ENCODE assay signal across 22 mouse cellular contexts in genomic region chr10:42578281-42578675, GRCm38 (mm10). TPM values are rescaled to one million over a fixed set of nuclear protein-coding genes. Genes with fewer than 3 reads are reported as not detected.
DNase-seq lines count a peak whose midpoint lies in the region; ATAC-seq and TF ChIP-seq lines count a peak whose summit lies in the region.
"Had no signal": no experiment of that assay in that cellular context is flagged by ENCODE, and none has a peak within 500 bp of the region (broad histone marks: within the 10 kb centered on the region; RNA-seq: fewer than 3 reads in every experiment).

No protein-coding gene starts in this region.

- peak; percentile 44 to 47 for DNase-seq in right cerebral cortex, postnatal 10 days (ENCODE audit: low spot score in 2 of 2)
- DNase-seq in right cerebral cortex, adult 18-20 months: no peak
- DNase-seq in embryonic facial prominence, embryonic 14.5 days (ENCODE audit: low spot score): peak; percentile 40
- DNase-seq in forebrain, postnatal 0 days: peak; percentile 50
- no peak for DNase-seq in midbrain, postnatal 0 days (ENCODE audit: low spot score)
- no peak for DNase-seq in cerebellum, postnatal 36 days
- DNase-seq in cerebellum, adult 9-10 months: no peak
- no peak for DNase-seq in kidney, adult 8-10 months
- DNase-seq: heart, adult 11 months; layer of hippocampus, postnatal 36 days; lung, adult 2 months; lung, postnatal 4 days; right cerebral cortex, postnatal 4 days had no signal

- WGBS in embryonic facial prominence, embryonic 14.5 days: 2% methylated on average over 15 of the region's 15 CpGs
- 5% methylated on average over 15 of the region's 15 CpGs for WGBS in forebrain, postnatal 0 days
- WGBS in midbrain, postnatal 0 days: 5% methylated on average over 15 of the region's 15 CpGs

- no peak overlapping the region for H3K27ac ChIP-seq in embryonic facial prominence, embryonic 14.5 days (replicated peaks; ENCODE audit: low read depth, low read length)
- no peak overlapping the region for H3K27ac ChIP-seq in forebrain, postnatal 0 days (ENCODE audit: low read depth, low read length)
- no peak overlapping the region for H3K27ac ChIP-seq in midbrain, postnatal 0 days (ENCODE audit: low read depth, low read length)
- H3K27ac ChIP-seq: kidney, embryonic 15.5 days; neural tube, embryonic 13.5 days had no signal

- H3K4me2 ChIP-seq in embryonic facial prominence, embryonic 14.5 days (ENCODE audit: low read depth, low read length): no peak overlapping the region
- peak overlapping the region; percentile 75 for H3K4me2 ChIP-seq in forebrain, postnatal 0 days (ENCODE audit: low read depth)
- H3K4me2 ChIP-seq in midbrain, postnatal 0 days (ENCODE audit: low read depth, low read length, poor library complexity, severe bottlenecking): 0 out of 2 replicates have a peak overlapping the region, but pooled peaks have one; percentile 2
- H3K4me2 ChIP-seq: kidney, embryonic 15.5 days; neural tube, embryonic 13.5 days had no signal

- H3K4me3 ChIP-seq in embryonic facial prominence, embryonic 14.5 days (ENCODE audit: low read depth, low read length): no peak overlapping the region; the same call in 1 of the 2 replicates
- peak overlapping the region; percentile 2; the same call in 1 of the 2 replicates for H3K4me3 ChIP-seq in forebrain, postnatal 0 days (ENCODE audit: low read depth, low read length)
- H3K4me3 ChIP-seq in midbrain, postnatal 0 days (ENCODE audit: low read depth, low read length): no peak overlapping the region
- H3K4me3 ChIP-seq: kidney, embryonic 15.5 days; neural tube, embryonic 13.5 days had no signal

- no peak for TF ChIP-seq CTCF in forebrain, postnatal 0 days (IDR thresholded peaks at IDR 0.05; ENCODE audit: low read depth)
- TF ChIP-seq CTCF in midbrain, postnatal 0 days (IDR thresholded peaks at IDR 0.05): no peak

- H3K4me1 ChIP-seq in embryonic facial prominence, embryonic 14.5 days (ENCODE audit: control insufficient read depth, insufficient read depth, low read length): 0 out of 2 replicates have a peak, but pooled peaks cover 5% of the 10 kb centered on the region
- peaks cover 10% of the 10 kb centered on the region for H3K4me1 ChIP-seq in forebrain, postnatal 0 days (ENCODE audit: insufficient read depth)
- no peaks in the 10 kb centered on the region for H3K4me1 ChIP-seq in midbrain, postnatal 0 days (ENCODE audit: insufficient read depth, low read length)

- no peak overlapping the region for H3K9ac ChIP-seq in embryonic facial prominence, embryonic 14.5 days (ENCODE audit: low read depth, low read length)
- no peak overlapping the region for H3K9ac ChIP-seq in forebrain, postnatal 0 days
- H3K9ac ChIP-seq in midbrain, postnatal 0 days (replicated peaks; ENCODE audit: low read length, poor library complexity, severe bottlenecking): no peak overlapping the region
- H3K9ac ChIP-seq: kidney, embryonic 15.5 days; neural tube, embryonic 13.5 days had no signal

- no peak for ATAC-seq in embryonic facial prominence, embryonic 14.5 days (ENCODE audit: low read depth)
- no peak for ATAC-seq in forebrain, postnatal 0 days
- ATAC-seq in midbrain, postnatal 0 days (ENCODE audit: low FRiP score): no peak

- no peaks in the 10 kb centered on the region for H3K36me3 ChIP-seq in embryonic facial prominence, embryonic 14.5 days (ENCODE audit: control insufficient read depth, insufficient read depth, low read length)
- no peaks in the 10 kb centered on the region for H3K36me3 ChIP-seq in forebrain, postnatal 0 days (ENCODE audit: insufficient read depth)
- H3K36me3 ChIP-seq in midbrain, postnatal 0 days (ENCODE audit: insufficient read depth, low read length): no peaks in the 10 kb centered on the region
- H3K36me3 ChIP-seq: kidney, embryonic 15.5 days; neural tube, embryonic 13.5 days had no signal

- peaks cover 99% of the 10 kb centered on the region for H3K27me3 ChIP-seq in embryonic facial prominence, embryonic 14.5 days (replicated peaks; ENCODE audit: control insufficient read depth, insufficient read depth, low read length)
- peaks cover 20% of the 10 kb centered on the region for H3K27me3 ChIP-seq in forebrain, postnatal 0 days (ENCODE audit: insufficient read depth, low read length)
- peaks cover 70% of the 10 kb centered on the region for H3K27me3 ChIP-seq in midbrain, postnatal 0 days (ENCODE audit: insufficient read depth, low read length)

- H3K9me3 ChIP-seq in embryonic facial prominence, embryonic 14.5 days (ENCODE audit: control insufficient read depth, low read length): no peaks in the 10 kb centered on the region
- H3K9me3 ChIP-seq in forebrain, postnatal 0 days (ENCODE audit: low read length): no peaks in the 10 kb centered on the region
- H3K9me3 ChIP-seq in midbrain, postnatal 0 days (ENCODE audit: low read length): no peaks in the 10 kb centered on the region
- H3K9me3 ChIP-seq: kidney, embryonic 15.5 days; neural tube, embryonic 13.5 days had no signal

RNA-seq across cellular contexts. Expression of gene Nr2e1, which starts 5.2 kb away (rescaled TPM):
- polyA plus RNA-seq in embryonic facial prominence, embryonic 14.5 days (2014; fragmentation: Nextera tagmentation; extraction: Ambion mirVana): 1.4 and 1.8 TPM in 2 replicates
- 3.9 and 6.2 TPM in 2 replicates for total RNA-seq in forebrain, postnatal 0 days (2014; rRNA removed)
- 8.3 and 10.2 TPM in 2 replicates for polyA plus RNA-seq in forebrain, postnatal 0 days (2015; fragmentation: Nextera tagmentation; extraction: Ambion mirVana)
- total RNA-seq in midbrain, postnatal 0 days (2014; rRNA removed): 1.3 and 3.2 TPM in 2 replicates
- 3.2 and 3.6 TPM in 2 replicates for polyA plus RNA-seq in midbrain, postnatal 0 days (2015; fragmentation: Nextera tagmentation; extraction: Ambion mirVana)
- total RNA-seq: adrenal gland, adult 18-20 months; ES-E14; hematopoietic stem cell, adult 5-6 weeks; liver, adult 2 months; monocyte, adult 5-6 weeks had no signal
- polyA plus RNA-seq: heart, embryonic 14.5 days; large intestine, adult 2 months; liver, adult 2 months; lung, adult 2 months; neural tube, embryonic 13.5 days had no signal

RNA-seq across cellular contexts. Expression of gene Ostm1, which starts 5.3 kb away (rescaled TPM):
- polyA plus RNA-seq in embryonic facial prominence, embryonic 14.5 days (2014; fragmentation: Nextera tagmentation; extraction: Ambion mirVana): 13.0 and 13.8 TPM in 2 replicates
- total RNA-seq in forebrain, postnatal 0 days (2014; rRNA removed): 42.9 and 44.6 TPM in 2 replicates
- 35.2 and 39.2 TPM in 2 replicates for polyA plus RNA-seq in forebrain, postnatal 0 days (2015; fragmentation: Nextera tagmentation; extraction: Ambion mirVana)
- 41.8 and 46.6 TPM in 2 replicates for total RNA-seq in midbrain, postnatal 0 days (2014; rRNA removed)
- 39.5 and 40.0 TPM in 2 replicates for polyA plus RNA-seq in midbrain, postnatal 0 days (2015; fragmentation: Nextera tagmentation; extraction: Ambion mirVana)

Comparison
In these comparisons a context has a peak if more than half of its experiments do, and no peak if none do; other contexts are left out.
1. DNase-seq: peak in right cerebral cortex, postnatal 10 days (2 of 2), embryonic facial prominence, embryonic 14.5 days (single experiment) and forebrain, postnatal 0 days (single experiment); none in right cerebral cortex, adult 18-20 months (single experiment), midbrain, postnatal 0 days (single experiment), cerebellum, postnatal 36 days (0 of 2), cerebellum, adult 9-10 months (single experiment) and kidney, adult 8-10 months (0 of 2).